Mouse (Mus musculus): ENCODE data around the gene Smad3. TPM values are rescaled to one million over a fixed set of nuclear protein-coding genes. Genes with fewer than 3 reads are reported as not detected.

The Smad3 gene
- polyA plus RNA-seq, 1 experiment from 2014 or later, result 21.2 TPM

DNA sequence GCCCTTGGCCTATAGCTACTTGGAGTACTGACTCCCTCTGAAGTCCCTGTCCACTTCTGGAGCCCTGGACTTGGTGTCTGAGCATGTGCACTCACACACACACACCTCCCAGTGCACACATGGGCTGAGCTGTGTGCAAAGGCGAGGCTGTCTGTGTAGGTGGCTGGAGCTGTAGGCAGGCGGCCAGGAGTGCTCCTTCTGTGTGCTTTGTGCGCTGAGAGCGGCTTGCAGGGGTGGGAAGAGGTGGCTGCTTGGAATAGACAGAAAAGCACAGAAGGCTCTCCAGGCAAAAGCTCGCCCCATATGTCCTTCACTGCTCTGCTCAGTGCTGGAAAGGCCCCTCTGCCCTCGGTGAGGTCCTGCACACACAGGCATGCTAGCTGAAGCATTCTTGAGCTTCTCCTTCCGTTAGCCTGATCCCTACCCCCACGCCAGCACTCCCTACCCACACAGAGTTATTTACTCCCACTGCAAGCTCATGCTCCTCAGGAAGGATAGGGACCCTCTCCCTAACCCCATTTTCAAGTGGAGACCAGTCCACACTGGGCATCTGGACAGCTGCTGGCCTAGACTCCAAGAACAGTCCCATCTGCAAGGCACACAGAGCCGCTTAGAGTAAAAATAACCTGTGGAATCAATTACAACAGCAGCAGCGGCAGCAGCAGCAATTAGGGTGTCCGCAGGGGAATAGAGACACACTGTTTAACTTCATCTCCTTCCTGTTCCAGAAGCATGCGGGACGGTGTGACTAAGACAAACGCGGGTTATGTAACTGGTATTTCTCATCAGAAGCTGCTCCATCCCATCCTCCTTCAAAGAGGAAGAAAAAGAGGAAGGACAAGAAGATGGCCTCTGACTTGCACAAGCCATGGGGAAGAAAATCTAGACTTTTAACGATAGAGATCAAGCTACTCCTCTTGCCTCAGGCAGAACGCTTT lies 22.4 kb upstream of the Smad3 start:
- Histone ChIP-seq H3K27ac (ENCODE audit: low read depth, low read length) (peak overlapping the region; percentile 66), H3K27me3 (ENCODE audit: control insufficient read depth, insufficient read depth, low read length) (no peaks in the 10 kb centered on the region; the same call in 1 of the 2 replicates), H3K4me1 (ENCODE audit: control insufficient read depth, insufficient read depth, low read length) (peaks cover 34% of the 10 kb centered on the region), H3K9ac (ENCODE audit: low read depth, low read length) (peak overlapping the region; percentile 20; the same call in 1 of the 2 replicates), H3K4me3 (ENCODE audit: low read length) (no peak overlapping the region), H3K4me2 (replicated peaks; ENCODE audit: low read depth, low read length) (no peak overlapping the region), H3K36me3 (ENCODE audit: control insufficient read depth, insufficient read depth, low read length) (no peaks in the 10 kb centered on the region), H3K9me3 (ENCODE audit: control insufficient read depth, low read length) (no peaks in the 10 kb centered on the region)
- ATAC-seq (ENCODE audit: low FRiP score, low TSS enrichment), result peak; percentile 34; the same call in 1 of the 2 replicates
- 26% methylated on average over 17 of the region's 17 CpGs for WGBS

DNA sequence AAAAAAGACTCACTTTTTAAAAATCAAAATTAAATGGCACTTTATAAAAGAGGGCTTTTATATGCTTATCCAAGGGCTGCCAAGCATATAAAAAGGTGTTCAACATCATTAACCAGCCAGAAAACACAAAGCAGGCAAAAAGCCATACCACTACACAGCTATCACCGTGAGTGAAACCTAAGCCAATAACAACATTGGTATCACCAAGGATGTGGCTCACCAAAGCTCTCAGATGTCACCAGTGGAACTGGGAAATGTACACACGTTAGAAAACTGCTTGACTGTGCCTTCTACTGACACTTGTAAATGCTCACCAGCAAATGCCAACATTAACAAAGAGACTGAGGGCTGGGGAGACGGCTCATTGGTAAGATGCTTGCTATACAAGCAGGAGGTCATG lies 18.9 kb upstream of the Smad3 start:
- Histone ChIP-seq H3K4me2 (replicated peaks; ENCODE audit: low read depth, low read length) (no peak overlapping the region), H3K9me3 (ENCODE audit: control insufficient read depth, low read length) (no peaks in the 10 kb centered on the region), H3K27me3 (ENCODE audit: control insufficient read depth, insufficient read depth, low read length) (no peaks in the 10 kb centered on the region; the same call in 1 of the 2 replicates), H3K36me3 (ENCODE audit: control insufficient read depth, insufficient read depth, low read length) (no peaks in the 10 kb centered on the region), H3K4me1 (ENCODE audit: control insufficient read depth, insufficient read depth, low read length) (peaks cover 42% of the 10 kb centered on the region), H3K4me3 (ENCODE audit: low read length) (no peak overlapping the region), H3K27ac (ENCODE audit: low read depth, low read length) (no peak overlapping the region), H3K9ac (ENCODE audit: low read depth, low read length) (no peak overlapping the region)
- WGBS, result 36% methylated on average over 3 of the region's 3 CpGs
- ATAC-seq (ENCODE audit: low FRiP score, low TSS enrichment), result no peak

DNA sequence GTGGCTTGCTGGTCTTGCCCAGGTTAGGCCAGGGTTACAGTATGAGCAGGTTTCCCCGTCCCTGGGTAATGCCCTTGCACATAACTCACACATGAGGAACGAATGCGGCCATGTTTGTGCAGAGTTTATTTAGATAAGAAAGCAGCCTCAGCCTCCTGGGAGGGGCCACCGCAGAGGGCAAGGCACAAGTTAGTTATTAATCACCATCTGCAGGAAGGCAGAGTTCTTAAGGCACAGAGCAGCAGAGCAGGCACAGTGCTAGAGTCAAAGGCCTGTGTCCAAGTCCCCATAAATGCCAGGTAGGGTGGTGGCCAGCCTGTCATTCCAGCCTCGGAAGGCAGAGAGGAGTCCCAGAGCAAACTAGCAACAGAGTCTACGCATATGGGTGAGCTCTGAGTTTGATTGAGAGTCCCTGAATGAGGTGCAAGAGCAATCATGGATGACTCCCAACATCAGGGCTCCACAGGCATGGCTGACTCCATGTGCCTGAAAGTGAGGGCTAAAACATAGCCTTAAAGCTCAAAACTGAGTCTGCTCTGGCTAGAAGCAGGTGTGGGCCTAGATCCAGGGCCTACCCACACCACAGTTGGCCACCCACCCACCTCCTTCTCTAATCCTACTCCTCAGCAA lies 17.2 kb upstream of the Smad3 start:
- WGBS, result 32% methylated on average over 6 of the region's 6 CpGs

DNA sequence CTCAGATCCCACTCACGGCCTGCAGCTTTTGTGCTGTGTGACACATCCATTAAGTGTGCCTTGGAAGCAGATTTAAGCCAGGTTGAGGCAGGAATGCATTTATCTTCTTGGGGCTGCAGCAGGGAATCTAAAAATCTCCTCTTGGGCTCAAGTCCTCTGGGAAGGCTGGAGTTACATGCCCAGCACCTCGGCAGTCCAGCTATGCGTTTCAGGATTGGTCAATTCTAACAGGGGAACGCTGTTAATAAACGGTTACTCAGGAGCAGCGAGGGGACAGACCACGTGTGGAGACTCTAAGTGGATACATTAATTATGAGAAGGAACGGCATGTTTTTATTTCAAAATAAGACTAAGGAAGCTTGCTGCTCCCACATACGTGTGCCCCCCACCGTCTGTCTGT lies 14.7 kb upstream of the Smad3 start:
- Histone ChIP-seq H3K4me1 (ENCODE audit: control insufficient read depth, insufficient read depth, low read length) (peaks cover 26% of the 10 kb centered on the region), H3K4me2 (replicated peaks; ENCODE audit: low read depth, low read length) (no peak overlapping the region), H3K4me3 (ENCODE audit: low read length) (no peak overlapping the region), H3K27ac (ENCODE audit: low read depth, low read length) (peak overlapping the region; percentile 59; the same call in 1 of the 2 replicates), H3K9me3 (ENCODE audit: control insufficient read depth, low read length) (0 out of 2 replicates have a peak, but pooled peaks cover 2% of the 10 kb centered on the region), H3K36me3 (ENCODE audit: control insufficient read depth, insufficient read depth, low read length) (no peaks in the 10 kb centered on the region), H3K27me3 (ENCODE audit: control insufficient read depth, insufficient read depth, low read length) (no peaks in the 10 kb centered on the region), H3K9ac (ENCODE audit: low read depth, low read length) (no peak overlapping the region)
- WGBS, result 34% methylated on average over 10 of the region's 10 CpGs
- ATAC-seq (ENCODE audit: low FRiP score, low TSS enrichment), result no peak

More for the DNA sequence above, 17.2 kb upstream of the Smad3 start:
- no peaks in the 10 kb centered on the region for H3K9me3 ChIP-seq (ENCODE audit: control insufficient read depth, low read length)
- H3K4me1 ChIP-seq (ENCODE audit: control insufficient read depth, insufficient read depth, low read length), result peaks cover 29% of the 10 kb centered on the region
- H3K36me3 ChIP-seq (ENCODE audit: control insufficient read depth, insufficient read depth, low read length), result no peaks in the 10 kb centered on the region
- H3K27ac ChIP-seq (ENCODE audit: low read depth, low read length), result peak overlapping the region; percentile 18; the same call in 1 of the 2 replicates
- no peak overlapping the region for H3K4me3 ChIP-seq (ENCODE audit: low read length)
- no peak overlapping the region for H3K9ac ChIP-seq (ENCODE audit: low read depth, low read length)
- peak; percentile 53; the same call in 1 of the 2 replicates for ATAC-seq (ENCODE audit: low FRiP score, low TSS enrichment)
- H3K27me3 ChIP-seq (ENCODE audit: control insufficient read depth, insufficient read depth, low read length), result no peaks in the 10 kb centered on the region; the same call in 1 of the 2 replicates
- no peak overlapping the region for H3K4me2 ChIP-seq (replicated peaks; ENCODE audit: low read depth, low read length)

DNA sequence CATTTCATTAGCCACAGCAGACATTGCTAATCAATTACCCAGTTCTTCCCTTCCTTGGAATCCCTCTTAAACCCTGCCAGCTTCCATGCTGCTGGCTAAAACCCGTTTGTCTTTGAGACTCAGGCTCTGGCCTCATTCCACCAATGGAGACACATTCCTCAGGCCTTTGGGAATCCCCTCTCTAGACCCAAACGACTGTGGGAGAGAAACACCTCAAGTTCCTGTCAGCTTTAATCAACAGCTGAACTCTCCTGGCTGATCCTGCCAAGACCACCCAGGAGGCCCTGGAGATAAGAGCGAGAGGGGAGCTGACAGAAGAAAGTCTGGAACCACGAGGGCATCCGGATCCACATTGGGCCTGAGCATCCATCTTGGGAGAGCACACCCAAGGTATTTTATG lies 13.9 kb upstream of the Smad3 start:
- peak overlapping the region; percentile 59; the same call in 1 of the 2 replicates for H3K27ac ChIP-seq (ENCODE audit: low read depth, low read length)
- H3K36me3 ChIP-seq (ENCODE audit: control insufficient read depth, insufficient read depth, low read length), result no peaks in the 10 kb centered on the region
- no peak overlapping the region for H3K4me2 ChIP-seq (replicated peaks; ENCODE audit: low read depth, low read length)
- no peak overlapping the region for H3K4me3 ChIP-seq (ENCODE audit: low read length)
- H3K9ac ChIP-seq (ENCODE audit: low read depth, low read length), result no peak overlapping the region
- H3K27me3 ChIP-seq (ENCODE audit: control insufficient read depth, insufficient read depth, low read length), result no peaks in the 10 kb centered on the region
- H3K9me3 ChIP-seq (ENCODE audit: control insufficient read depth, low read length), result 0 out of 2 replicates have a peak, but pooled peaks cover 2% of the 10 kb centered on the region
- H3K4me1 ChIP-seq (ENCODE audit: control insufficient read depth, insufficient read depth, low read length), result peaks cover 26% of the 10 kb centered on the region
- ATAC-seq (ENCODE audit: low FRiP score, low TSS enrichment), result no peak
- 52% methylated on average over 5 of the region's 5 CpGs for WGBS

DNA sequence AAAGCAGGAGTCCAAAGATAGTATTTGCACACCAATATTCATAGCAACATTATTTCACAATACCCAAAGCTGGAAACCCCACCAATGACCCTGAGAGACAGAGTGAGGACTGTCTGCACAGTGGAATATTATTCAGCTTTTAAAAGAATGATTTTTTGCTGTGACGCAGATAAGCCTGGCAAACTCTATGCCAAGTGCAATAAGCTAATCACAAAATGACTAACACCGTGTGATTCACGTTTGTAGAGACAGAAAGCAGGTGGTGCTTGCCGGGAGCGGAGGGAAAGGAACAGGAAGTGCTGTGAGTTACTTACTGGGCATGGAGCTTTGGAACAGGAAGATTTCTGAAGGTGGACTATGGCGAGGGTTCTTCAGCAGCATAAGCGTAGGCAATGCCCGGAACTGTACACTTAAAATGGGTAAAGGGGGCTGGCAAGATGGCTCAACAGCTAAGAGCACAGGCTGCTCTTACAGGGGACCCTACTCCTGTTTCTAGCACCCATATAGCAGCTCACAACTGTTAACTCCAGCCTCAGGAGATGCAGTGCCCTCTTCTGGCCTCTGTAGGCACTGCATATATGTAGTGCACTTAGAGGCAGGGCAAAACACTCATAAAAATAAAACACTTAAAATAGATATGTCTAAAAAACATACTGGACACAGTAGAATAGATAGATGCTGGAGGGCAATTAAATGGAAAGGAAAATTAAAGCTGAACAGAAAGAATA lies 3.7 kb upstream of the Smad3 start:
- H3K4me2 ChIP-seq (replicated peaks; ENCODE audit: low read depth, low read length), result no peak overlapping the region
- no peak for ATAC-seq (ENCODE audit: low FRiP score, low TSS enrichment)
- H3K4me1 ChIP-seq (ENCODE audit: control insufficient read depth, insufficient read depth, low read length), result peaks cover 10% of the 10 kb centered on the region
- no peaks in the 10 kb centered on the region for H3K36me3 ChIP-seq (ENCODE audit: control insufficient read depth, insufficient read depth, low read length)
- H3K4me3 ChIP-seq (ENCODE audit: low read length), result no peak overlapping the region
- 94% methylated on average over 8 of the region's 8 CpGs for WGBS
- no peak overlapping the region for H3K27ac ChIP-seq (ENCODE audit: low read depth, low read length)
- no peaks in the 10 kb centered on the region for H3K27me3 ChIP-seq (ENCODE audit: control insufficient read depth, insufficient read depth, low read length)
- H3K9me3 ChIP-seq (ENCODE audit: control insufficient read depth, low read length), result peaks cover 5% of the 10 kb centered on the region
- H3K9ac ChIP-seq (ENCODE audit: low read depth, low read length), result no peak overlapping the region

DNA sequence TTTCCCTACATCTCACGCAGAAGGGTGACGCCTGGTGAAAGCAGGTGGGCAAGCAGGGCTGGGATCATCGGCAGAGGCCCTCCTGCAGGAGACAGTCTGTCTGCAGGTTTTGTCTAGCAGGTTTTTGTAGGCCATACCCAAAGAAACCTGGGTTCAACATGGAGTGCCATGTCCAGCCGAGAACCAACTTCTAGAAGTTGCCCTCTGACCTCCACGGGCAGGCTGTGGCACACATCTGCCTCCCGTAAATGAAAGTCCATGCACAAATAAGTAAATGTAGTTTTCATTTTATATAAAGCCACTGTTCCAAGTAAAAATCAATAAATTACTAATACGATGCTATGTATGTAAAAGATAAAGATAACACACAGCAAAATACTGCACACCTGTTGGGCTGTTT lies 3.0 kb upstream of the Smad3 start:
- Histone ChIP-seq H3K4me3 (ENCODE audit: low read length) (no peak overlapping the region), H3K27me3 (ENCODE audit: control insufficient read depth, insufficient read depth, low read length) (no peaks in the 10 kb centered on the region), H3K27ac (ENCODE audit: low read depth, low read length) (no peak overlapping the region), H3K4me2 (replicated peaks; ENCODE audit: low read depth, low read length) (no peak overlapping the region), H3K9me3 (ENCODE audit: control insufficient read depth, low read length) (peaks cover 5% of the 10 kb centered on the region), H3K4me1 (ENCODE audit: control insufficient read depth, insufficient read depth, low read length) (peaks cover 18% of the 10 kb centered on the region), H3K9ac (ENCODE audit: low read depth, low read length) (no peak overlapping the region), H3K36me3 (ENCODE audit: control insufficient read depth, insufficient read depth, low read length) (no peaks in the 10 kb centered on the region)
- no peak for ATAC-seq (ENCODE audit: low FRiP score, low TSS enrichment)
- 88% methylated on average over 7 of the region's 7 CpGs for WGBS

DNA sequence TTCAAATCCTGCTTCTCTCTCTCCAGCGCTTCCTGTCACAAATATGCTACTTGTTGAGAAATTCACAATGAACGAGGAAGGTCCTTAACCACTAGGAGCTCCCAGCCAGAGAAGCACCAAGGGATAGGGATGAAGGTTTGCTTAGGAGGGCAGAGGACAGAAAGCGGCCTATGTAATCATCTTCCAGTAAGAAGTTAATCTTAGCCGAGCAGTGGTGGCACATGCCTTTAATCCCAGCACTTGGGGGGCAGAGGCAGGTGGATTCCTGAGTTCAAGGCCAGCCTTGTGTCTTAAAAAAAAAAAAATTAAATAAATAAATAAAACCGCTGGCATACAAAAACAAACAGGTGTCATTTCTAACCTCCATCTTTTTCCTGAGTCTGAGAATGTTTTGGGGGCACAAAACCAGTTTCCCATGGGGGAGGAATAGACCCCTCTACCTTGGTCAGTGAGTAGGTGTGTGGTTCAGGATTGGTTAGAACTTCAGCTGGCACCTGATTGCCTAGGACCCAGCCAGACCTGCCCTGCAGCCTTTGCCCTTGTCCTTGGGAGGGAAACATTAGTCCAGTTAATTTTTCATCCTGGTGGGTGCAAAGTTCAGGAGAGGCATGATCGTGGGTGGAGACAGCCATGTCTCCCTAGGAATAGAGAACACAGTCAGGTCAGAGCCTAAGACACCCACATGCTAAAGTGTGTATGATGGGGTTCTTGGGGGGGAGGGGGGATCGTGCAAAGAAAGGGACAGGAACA lies 2.4 kb upstream of the Smad3 start:
- Histone ChIP-seq H3K9ac (ENCODE audit: low read depth, low read length) (no peak overlapping the region; the same call in 1 of the 2 replicates), H3K4me3 (ENCODE audit: low read length) (no peak overlapping the region), H3K4me2 (replicated peaks; ENCODE audit: low read depth, low read length) (no peak overlapping the region), H3K27me3 (ENCODE audit: control insufficient read depth, insufficient read depth, low read length) (no peaks in the 10 kb centered on the region), H3K9me3 (ENCODE audit: control insufficient read depth, low read length) (peaks cover 5% of the 10 kb centered on the region), H3K4me1 (ENCODE audit: control insufficient read depth, insufficient read depth, low read length) (peaks cover 24% of the 10 kb centered on the region), H3K36me3 (ENCODE audit: control insufficient read depth, insufficient read depth, low read length) (no peaks in the 10 kb centered on the region), H3K27ac (ENCODE audit: low read depth, low read length) (peak overlapping the region; percentile 98; the same call in 1 of the 2 replicates)
- 76% methylated on average over 7 of the region's 7 CpGs for WGBS
- no peak for ATAC-seq (ENCODE audit: low FRiP score, low TSS enrichment)

Measured in kidney, embryonic 14.5 days (tissue).